Mouse (Mus musculus): ENCODE measurements around the gene Cdkal1.

GRCm38 (mm10) chr13:29285058-29285457, 570.4 kb downstream of the Cdkal1 start:
- TF ChIP-seq POLR2A (IDR thresholded peaks at IDR 0.05; ENCODE audit: borderline replicate concordance, control insufficient read depth, low read depth, low read length): no peak
- TF ChIP-seq CTCF (IDR thresholded peaks at IDR 0.05; ENCODE audit: control insufficient read depth, insufficient read depth, low read length): no peak
